Mouse (Mus musculus) left cerebral cortex, postnatal 36 days (tissue): ENCODE results near the gene 4930524J08Rik. TPM values are rescaled to one million over a fixed set of nuclear protein-coding genes. Genes with fewer than 3 reads are reported as not detected.
A peak's percentile ranks its signal among the peaks of the same experiment; 100 is the strongest.

ENCODE experiments used
- DNase-seq, 2 experiments: peaks; one replicate each; pipeline ENCODE4 v3.0.0; 2021 to 2022; ENCODE audit warnings: low spot score in 2 of 2, mixed read lengths in 1 of 2
- intact Hi-C: fragments of 180-260 bp; cut with DNase I; formaldehyde crosslinking; loops from one replicate; pipeline ENCODE4 v1.15.1; 2025
- total RNA-seq, 2 experiments: library from RNA; stranded (reverse); gene quantifications; 2 replicates each; pipeline ENCODE4 v1.2.3; 2021

4930524J08Rik gene
- total RNA-seq, result 1 to 10 TPM; 1.2 to 1.9 TPM

GRCm38 (mm10) chr5:99978699-99979442, at the start of gene 4930524J08Rik, which contains the start of gene Hnrnpd:
4930524J08Rik (plus strand) TSS chr5:99979061.
Hnrnpd (minus strand) TSS chr5:99978938.
- DNase-seq, result peak; percentile 92 to 93
- intact Hi-C loops, result loop anchor here (1.0 kb wide), 1 partner anchor 60 kb away; the partner anchor contains the start of genes Enoph1 and Hnrnpdl

- DNase-seq, result no peak
- intact Hi-C loops, result no loop called here
Measured at GRCm38 (mm10) chr5:99931910-99932309, 47.0 kb upstream of the 4930524J08Rik start.

GRCm38 (mm10) chr5:99939440-99939839, 39.4 kb upstream of the 4930524J08Rik start:
- no peak for DNase-seq

GRCm38 (mm10) chr5:99941273-99941672, 37.6 kb upstream of the 4930524J08Rik start:
- intact Hi-C loops, result no loop called here
- DNase-seq, result no peak

More at GRCm38 (mm10) chr5:99939440-99939839, 39.4 kb upstream of the 4930524J08Rik start:
- intact Hi-C loops, result no loop called here

GRCm38 (mm10) chr5:99941776-99942502, 36.9 kb upstream of the 4930524J08Rik start:
- intact Hi-C loops, result no loop called here
- DNase-seq, result no peak

DNA sequence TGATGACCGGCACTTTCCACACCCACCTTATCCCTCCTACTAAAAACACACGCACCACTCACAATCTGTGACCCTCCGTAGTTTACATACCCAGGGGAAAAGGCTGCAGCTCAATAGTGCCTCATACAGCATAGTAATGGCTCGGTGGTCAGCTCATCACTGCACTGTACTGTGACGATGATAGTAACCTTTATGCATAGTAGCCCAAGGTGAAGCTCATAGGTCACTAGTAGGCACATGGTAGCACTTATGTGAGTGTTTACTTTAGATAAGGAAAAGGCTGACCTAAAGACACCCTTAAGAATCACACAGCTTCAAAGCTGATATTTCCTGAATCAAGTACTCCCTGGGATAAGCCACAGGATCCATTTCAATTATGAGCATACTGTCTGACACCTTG, 26.3 kb upstream of the 4930524J08Rik start:
- intact Hi-C loops, result no loop called here

DNA sequence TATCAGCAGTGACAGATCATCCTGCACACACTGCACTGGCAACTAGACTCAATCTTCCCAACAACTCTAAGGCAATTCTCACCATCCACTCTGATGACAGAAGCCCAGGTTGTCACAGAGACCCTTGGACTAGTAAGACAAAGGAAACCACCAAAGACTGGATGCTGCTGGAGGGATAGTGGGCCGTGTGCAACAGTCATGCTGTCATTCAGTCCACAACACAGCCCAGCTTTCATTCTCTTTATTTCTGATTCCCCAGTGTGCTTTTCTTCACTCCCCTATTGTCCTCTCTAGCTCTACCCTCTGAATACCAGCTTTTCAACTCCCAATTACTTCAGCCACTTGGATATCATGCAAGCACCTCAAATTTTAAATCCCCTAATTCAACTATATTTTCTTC, 25.0 kb upstream of the 4930524J08Rik start:
- DNase-seq, result no peak
- intact Hi-C loops, result no loop called here

More for the DNA sequence above, 26.3 kb upstream of the 4930524J08Rik start:
- DNase-seq, result no peak

GRCm38 (mm10) chr5:99958666-99959065, 20.2 kb upstream of the 4930524J08Rik start:
- DNase-seq, result no peak
- intact Hi-C loops, result no loop called here

- DNase-seq, result no peak
- intact Hi-C loops, result no loop called here
Measured at GRCm38 (mm10) chr5:99959236-99959936, 19.5 kb upstream of the 4930524J08Rik start.

GRCm38 (mm10) chr5:99959960-99960359, 18.9 kb upstream of the 4930524J08Rik start:
- intact Hi-C loops, result no loop called here

DNA sequence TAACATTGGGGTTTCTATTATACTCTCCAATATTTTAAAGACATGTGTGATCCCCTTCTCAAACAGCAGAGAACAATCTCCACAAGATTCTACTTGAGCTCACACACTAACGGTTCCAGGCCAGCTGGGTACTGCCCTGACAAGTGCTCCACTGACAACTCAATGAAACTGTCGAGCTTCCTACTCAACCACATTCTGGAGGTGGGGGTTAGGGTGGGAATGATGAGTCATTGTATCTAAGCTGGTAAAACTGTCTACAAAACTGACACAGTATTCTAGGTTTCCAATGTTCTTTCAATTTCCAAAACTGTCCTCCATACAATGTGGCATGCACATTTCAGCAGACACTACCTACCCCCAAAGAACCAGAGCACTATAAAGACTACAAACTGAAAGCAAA, 4.9 kb upstream of the 4930524J08Rik start:
- intact Hi-C loops, result no loop called here
- no peak for DNase-seq

More at GRCm38 (mm10) chr5:99959960-99960359, 18.9 kb upstream of the 4930524J08Rik start:
- DNase-seq, result no peak

DNA sequence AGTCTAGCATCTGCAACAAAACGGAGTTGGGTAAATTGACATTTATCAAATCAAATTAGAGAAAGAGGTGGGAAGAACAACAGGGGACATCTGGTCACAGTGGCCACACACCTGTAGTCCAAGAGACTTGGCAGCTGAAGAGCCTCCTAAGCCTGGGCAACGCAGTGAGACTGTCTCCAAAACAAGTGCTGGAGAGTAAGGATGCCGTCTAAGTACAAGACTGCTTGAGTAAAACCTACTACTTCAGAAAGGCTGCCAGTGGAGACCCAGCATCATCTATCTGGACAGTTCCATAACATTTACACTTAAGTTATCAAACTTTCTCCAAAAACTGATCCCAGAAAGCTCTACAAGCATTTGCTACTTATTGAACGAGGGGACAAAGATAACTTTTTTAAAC, 3.8 kb upstream of the 4930524J08Rik start:
- intact Hi-C loops, result no loop called here
- no peak for DNase-seq

- intact Hi-C loops, result no loop called here
- DNase-seq, result no peak
Measured at GRCm38 (mm10) chr5:99975776-99976175, 3.1 kb upstream of the 4930524J08Rik start.

DNA sequence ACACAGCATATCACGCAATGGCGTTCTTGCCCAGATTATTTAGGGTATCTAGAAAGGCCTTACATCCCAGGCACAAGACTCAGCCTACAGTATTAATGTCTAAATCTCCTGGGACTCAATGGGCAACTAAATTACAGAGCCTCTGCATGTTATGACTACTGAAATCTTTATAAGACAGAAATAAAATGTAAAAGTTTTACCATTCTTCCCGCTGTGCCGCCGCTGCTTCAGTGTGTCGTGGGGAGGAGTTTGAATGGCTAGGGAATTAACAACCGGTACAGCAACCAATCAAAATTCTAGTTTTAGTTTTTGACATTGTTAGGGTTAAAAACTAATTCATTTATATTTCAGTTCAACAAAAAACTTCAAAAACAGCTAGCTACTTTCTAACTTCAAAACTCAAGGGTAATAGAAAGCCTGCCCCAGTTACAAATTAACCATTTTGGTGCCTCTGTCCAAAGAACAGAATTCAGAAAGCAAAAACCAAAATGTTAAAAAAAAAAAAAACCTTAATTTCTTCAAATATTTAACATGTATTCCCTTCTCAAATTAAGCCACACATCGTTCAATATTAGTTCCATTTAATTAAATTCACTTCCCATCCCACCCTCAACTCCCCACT, 2.4 kb upstream of the 4930524J08Rik start:
- no peak for DNase-seq
- intact Hi-C loops, result no loop called here

DNA sequence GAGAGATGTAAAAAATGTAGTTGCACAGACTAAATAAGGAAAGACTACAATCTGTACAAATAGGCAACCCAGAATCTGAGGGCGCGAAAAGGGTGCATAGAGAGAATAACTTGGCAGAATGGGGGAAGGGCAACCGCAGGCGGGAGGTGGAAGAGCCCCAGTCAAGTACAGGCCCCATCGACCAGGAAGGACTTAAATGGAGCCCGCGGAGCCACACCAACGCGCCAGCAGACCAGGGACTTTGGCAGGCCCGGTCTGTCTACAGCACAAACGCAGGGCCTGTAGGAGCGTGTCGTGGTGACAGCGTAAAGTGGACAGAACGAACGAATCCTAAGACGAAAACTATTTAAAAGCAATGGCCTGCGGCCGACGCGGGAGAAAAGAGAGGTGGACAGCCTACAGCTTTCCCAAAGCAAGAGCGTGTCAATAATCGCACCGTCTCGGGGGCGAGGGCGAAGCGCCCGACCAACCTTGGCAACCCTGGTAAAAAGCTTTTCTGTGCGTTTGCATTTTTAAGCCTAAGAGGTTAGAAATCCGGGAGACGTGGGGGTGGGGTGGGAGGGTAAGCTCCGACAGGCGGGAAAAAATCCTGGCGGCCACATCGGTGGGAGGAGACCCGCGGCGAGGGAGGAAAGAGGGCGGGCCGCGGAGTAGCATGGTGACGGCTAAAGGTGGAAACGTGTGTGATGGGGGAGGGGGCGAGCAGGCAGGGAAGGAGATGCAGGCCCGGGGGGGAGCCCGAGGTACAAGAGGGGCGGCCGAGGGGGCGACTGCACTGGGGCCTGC, 1.2 kb upstream of the 4930524J08Rik start:
- intact Hi-C loops, result no loop called here
- DNase-seq, result peak; percentile 66 to 76

GRCm38 (mm10) chr5:99983452-99984061, 4.7 kb downstream of the 4930524J08Rik start:
- intact Hi-C loops, result no loop called here
- DNase-seq, result no peak

GRCm38 (mm10) chr5:99994166-99994565, 15.3 kb downstream of the 4930524J08Rik start:
- DNase-seq, result no peak
- intact Hi-C loops, result no loop called here

- no peak for DNase-seq
- intact Hi-C loops, result no loop called here
Measured at GRCm38 (mm10) chr5:99994680-99995079, 15.8 kb downstream of the 4930524J08Rik start.

DNA sequence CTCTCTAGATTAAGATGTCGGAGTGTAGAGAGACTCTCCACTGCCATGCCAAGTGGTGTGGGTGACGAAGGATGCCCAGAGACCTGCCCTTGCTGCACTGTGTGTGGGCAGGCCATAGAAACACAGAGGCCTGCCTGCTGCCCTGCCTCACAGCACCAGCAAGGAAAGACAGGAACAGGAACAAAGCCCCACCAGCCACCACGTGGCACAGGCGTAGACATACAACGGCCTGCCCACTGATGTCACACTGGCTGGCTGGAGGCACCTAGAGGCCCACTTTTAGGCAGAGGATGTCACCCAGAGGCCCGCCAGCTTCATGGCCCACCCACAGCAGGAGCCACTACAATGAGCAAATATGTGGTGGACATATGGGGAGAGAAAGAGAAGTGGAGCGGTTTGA, 21.2 kb downstream of the 4930524J08Rik start:
- intact Hi-C loops, result no loop called here
- DNase-seq, result no peak
